Mouse (Mus musculus) embryonic fibroblast, embryonic 13.5 days (primary cell): ENCODE measurements around the gene Pard6a.

ENCODE experiments used
- CTCF ChIP-seq: IDR thresholded peaks from 2 replicates; pipeline ENCODE4 v1.5.1; 2011; ENCODE audit warnings: mild to moderate bottlenecking, control low read depth, low read length, moderate library complexity, borderline replicate concordance; ENCODE audit not compliant: insufficient read depth
- POLR2A ChIP-seq: IDR thresholded peaks from 2 replicates; pipeline ENCODE4 v1.6.1; 2011; ENCODE audit warnings: low read depth, mild to moderate bottlenecking, control low read depth, low read length, moderate library complexity

GRCm38 (mm10) chr8:105698734-105699133 lies 2.2 kb upstream of the Pard6a start:
- no peak for TF ChIP-seq CTCF
- TF ChIP-seq POLR2A, result no peak
